Mouse (Mus musculus) neural tube, embryonic 14.5 days (tissue): ENCODE measurements around the gene Cby1. TPM values are rescaled to one million over a fixed set of nuclear protein-coding genes. Genes with fewer than 3 reads are reported as not detected.
A peak's percentile ranks its signal among the peaks of the same experiment; 100 is the strongest.

Source experiments
- ATAC-seq: fragments of 200-750 bp; cut with Nextera tagmentation; 2 replicates; pipeline ENCODE4 v1.8.0; 2017; ENCODE audit warnings: low read depth, mild to moderate bottlenecking, moderate TSS enrichment, moderate library complexity
- H3K27ac ChIP-seq: fragments of 300-500 bp; sonication (generic); 2 replicates; pipeline ENCODE4 v1.5.1; 2014; ENCODE audit warnings: low read depth, mild to moderate bottlenecking, control low read depth, low read length, moderate library complexity, mixed read lengths
- H3K27me3 ChIP-seq: fragments of 300-500 bp; sonication (generic); 2 replicates; pipeline ENCODE4 v1.6.1; 2014; ENCODE audit warnings: low read length; ENCODE audit not compliant: control insufficient read depth, insufficient read depth
- H3K36me3 ChIP-seq: fragments of 300-500 bp; sonication (generic); 2 replicates; pipeline ENCODE4 v1.6.1; 2014; ENCODE audit warnings: low read length, mixed read lengths; ENCODE audit not compliant: control insufficient read depth, insufficient read depth
- H3K4me1 ChIP-seq: fragments of 300-500 bp; sonication (generic); 2 replicates; pipeline ENCODE4 v1.6.1; 2014; ENCODE audit warnings: low read length; ENCODE audit not compliant: control insufficient read depth, insufficient read depth
- H3K4me2 ChIP-seq: fragments of 300-500 bp; sonication (generic); 2 replicates; pipeline ENCODE4 v1.6.1; 2014; ENCODE audit warnings: mild to moderate bottlenecking, low read depth, low read length, control low read depth
- H3K4me3 ChIP-seq: fragments of 300-500 bp; sonication (generic); 2 replicates; pipeline ENCODE4 v1.5.1; 2014; ENCODE audit warnings: low read depth, low read length, control low read depth, mixed read lengths
- H3K9ac ChIP-seq: fragments of 300-500 bp; sonication (generic); replicated peaks from 2 replicates; pipeline ENCODE4 v1.6.1; 2014; ENCODE audit warnings: low read depth, mild to moderate bottlenecking, control low read depth, low read length, mixed read lengths
- H3K9me3 ChIP-seq: fragments of 300-500 bp; sonication (generic); 2 replicates; pipeline ENCODE4 v1.6.1; 2016; ENCODE audit warnings: low read length; ENCODE audit not compliant: control insufficient read depth
- WGBS: fragments of 180-500 bp; shearing (Covaris S2); extraction: QIAGEN DNeasy Blood & Tissue Kit; methylation state at CpG from one replicate; pipeline ENCODE4 v1.1.7; 2014; 5-methylcytosine and 5-hydroxymethylcytosine counted together
- polyA plus RNA-seq: library from polyadenylated mRNA; unstranded; fragments of >200 nt; fragmentation: Nextera tagmentation; extraction: Ambion mirVana; gene quantifications from 2 replicates; pipeline ENCODE4 v1.2.1, GENCODE M21; 2014

The Cby1 gene
- polyA plus RNA-seq, 1 experiment from 2014 or later: 85.6 TPM

DNA sequence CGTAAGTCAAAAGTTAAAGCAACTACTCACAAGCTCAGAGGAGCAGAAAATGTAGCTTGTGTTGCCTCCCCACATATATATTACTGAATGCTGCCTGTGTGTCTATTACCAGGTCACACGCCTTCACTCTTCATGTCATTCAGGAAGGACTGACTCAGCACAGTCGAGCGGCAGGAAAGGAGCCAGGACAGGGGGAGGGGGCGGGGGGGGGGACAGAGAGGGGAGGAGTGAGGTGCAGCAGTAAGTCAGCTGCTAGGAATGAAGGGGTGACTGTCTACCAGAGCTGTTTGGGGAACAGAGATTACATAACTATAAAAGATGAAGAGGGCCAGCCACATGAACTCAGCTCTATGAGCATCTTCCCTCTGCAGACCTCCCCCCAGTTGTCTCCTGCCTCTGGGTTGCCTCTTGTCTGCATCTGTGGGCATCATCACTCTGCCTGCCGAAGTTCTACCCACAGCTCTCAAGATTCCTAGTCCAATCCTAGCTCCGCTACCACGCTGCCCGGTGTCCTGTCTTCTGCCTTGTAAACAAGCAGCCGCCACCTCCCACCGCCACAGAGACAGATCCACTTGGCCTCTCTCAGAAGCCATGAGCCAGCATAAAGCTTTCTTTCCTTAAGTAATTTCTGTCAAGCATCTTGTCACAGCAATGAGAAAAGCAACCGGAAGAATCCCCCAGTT is 17.7 kb upstream of the Cby1 start:
- Histone ChIP-seq H3K4me1 (no peaks in the 10 kb centered on the region), H3K4me3 (no peak overlapping the region), H3K4me2 (no peak overlapping the region), H3K9me3 (no peaks in the 10 kb centered on the region), H3K9ac (no peak overlapping the region), H3K27me3 (no peaks in the 10 kb centered on the region), H3K27ac (no peak overlapping the region), H3K36me3 (peaks cover 28% of the 10 kb centered on the region)
- 83% methylated on average over 12 of the region's 12 CpGs for WGBS
- no peak for ATAC-seq

DNA sequence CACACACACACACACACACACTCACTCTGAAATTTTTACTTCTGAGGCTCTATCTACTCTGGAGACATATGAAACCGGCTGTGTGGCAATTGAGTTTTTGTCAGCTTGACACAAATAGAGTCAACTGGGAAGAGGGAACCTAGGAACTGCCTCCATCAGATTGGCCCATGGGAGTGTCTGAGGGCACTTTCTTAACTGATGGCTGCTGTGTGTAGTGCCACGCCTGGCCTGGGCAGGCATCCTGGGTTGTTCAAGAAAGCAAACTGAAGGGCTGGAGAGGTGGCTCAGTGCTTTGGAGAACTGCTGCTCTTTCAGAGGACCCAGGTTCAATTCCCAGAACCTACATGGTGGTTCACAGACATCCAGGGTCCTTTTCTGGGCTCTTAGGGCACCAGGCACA is 13.5 kb upstream of the Cby1 start:
- no peak overlapping the region for H3K4me3 ChIP-seq
- no peak overlapping the region for H3K27ac ChIP-seq
- 77% methylated on average over 2 of the region's 2 CpGs for WGBS
- peaks cover 20% of the 10 kb centered on the region for H3K36me3 ChIP-seq
- no peaks in the 10 kb centered on the region for H3K4me1 ChIP-seq
- H3K4me2 ChIP-seq: no peak overlapping the region
- no peaks in the 10 kb centered on the region for H3K9me3 ChIP-seq
- no peaks in the 10 kb centered on the region for H3K27me3 ChIP-seq
- no peak for ATAC-seq
- no peak overlapping the region for H3K9ac ChIP-seq

DNA sequence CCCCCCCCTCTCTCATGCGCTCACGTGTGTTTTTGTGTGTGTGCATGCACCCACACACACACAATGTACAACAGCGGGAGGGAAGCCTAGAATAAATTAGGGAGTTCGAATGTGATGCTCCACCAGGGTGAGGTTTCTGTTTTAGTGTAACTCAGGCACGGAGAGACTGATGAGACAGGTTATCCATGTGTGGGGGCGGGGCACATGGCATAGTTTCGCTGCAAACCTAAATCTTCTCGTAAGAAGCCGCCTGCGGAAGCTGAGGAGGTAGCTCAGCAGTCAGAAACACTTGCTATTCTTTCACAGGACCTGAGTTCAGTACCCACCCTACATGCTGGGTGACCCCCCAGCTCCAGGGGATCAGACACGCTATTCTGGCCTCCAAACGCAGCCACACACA is 10.9 kb upstream of the Cby1 start:
- no peak for ATAC-seq
- Histone ChIP-seq H3K9ac (no peak overlapping the region), H3K9me3 (no peaks in the 10 kb centered on the region), H3K4me3 (no peak overlapping the region), H3K4me2 (no peak overlapping the region), H3K27me3 (no peaks in the 10 kb centered on the region), H3K27ac (no peak overlapping the region), H3K36me3 (peaks cover 15% of the 10 kb centered on the region), H3K4me1 (no peaks in the 10 kb centered on the region)
- 94% methylated on average over 12 of the region's 12 CpGs for WGBS

DNA sequence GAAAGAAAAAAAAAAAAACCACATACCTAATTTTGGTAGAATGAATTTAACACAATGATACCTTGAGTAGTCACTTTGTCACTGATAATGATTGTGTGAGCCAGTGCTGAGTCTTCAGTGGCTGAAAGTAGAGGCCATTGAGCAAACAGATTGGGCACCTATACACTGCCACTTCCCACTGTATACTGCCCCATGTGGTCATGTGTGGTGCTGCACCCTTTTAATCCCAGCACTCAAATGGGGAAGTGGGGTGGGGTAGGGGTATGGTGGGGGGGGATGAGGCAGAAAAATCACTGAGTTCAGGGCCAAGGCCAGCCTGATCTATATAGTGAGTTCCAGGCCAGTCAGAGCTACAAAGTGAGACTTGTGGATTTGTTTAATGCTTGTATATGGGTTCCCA is 8.4 kb upstream of the Cby1 start:
- Histone ChIP-seq H3K27ac (no peak overlapping the region), H3K36me3 (peaks cover 11% of the 10 kb centered on the region), H3K9me3 (no peaks in the 10 kb centered on the region), H3K4me2 (no peak overlapping the region), H3K4me1 (no peaks in the 10 kb centered on the region), H3K9ac (no peak overlapping the region), H3K4me3 (no peak overlapping the region), H3K27me3 (no peaks in the 10 kb centered on the region)
- ATAC-seq: no peak

DNA sequence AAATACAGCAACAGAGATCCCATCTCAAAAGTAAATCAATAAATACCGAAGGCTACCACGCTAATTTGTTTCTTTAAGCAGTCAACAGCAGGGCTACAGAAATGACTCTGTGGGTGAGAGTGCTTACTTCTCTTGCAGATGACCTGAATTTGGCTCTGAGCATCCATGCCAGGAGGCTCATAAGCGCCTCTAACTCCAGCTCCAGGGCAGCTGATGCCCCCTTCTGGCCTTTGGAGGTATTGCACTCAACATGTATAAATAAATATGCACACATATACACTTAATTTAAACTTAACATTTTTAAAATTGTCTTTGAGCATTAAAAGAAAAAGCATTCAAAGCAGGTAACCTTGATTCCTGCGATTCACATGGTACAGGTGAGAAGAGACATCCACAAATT is 7.5 kb upstream of the Cby1 start:
- WGBS: 78% methylated on average over 4 of the region's 4 CpGs
- no peak overlapping the region for H3K27ac ChIP-seq
- ATAC-seq: no peak
- H3K4me2 ChIP-seq: no peak overlapping the region
- peaks cover 11% of the 10 kb centered on the region for H3K36me3 ChIP-seq
- H3K9me3 ChIP-seq: no peaks in the 10 kb centered on the region
- no peaks in the 10 kb centered on the region for H3K4me1 ChIP-seq
- H3K4me3 ChIP-seq: no peak overlapping the region
- H3K27me3 ChIP-seq: no peaks in the 10 kb centered on the region
- H3K9ac ChIP-seq: no peak overlapping the region

DNA sequence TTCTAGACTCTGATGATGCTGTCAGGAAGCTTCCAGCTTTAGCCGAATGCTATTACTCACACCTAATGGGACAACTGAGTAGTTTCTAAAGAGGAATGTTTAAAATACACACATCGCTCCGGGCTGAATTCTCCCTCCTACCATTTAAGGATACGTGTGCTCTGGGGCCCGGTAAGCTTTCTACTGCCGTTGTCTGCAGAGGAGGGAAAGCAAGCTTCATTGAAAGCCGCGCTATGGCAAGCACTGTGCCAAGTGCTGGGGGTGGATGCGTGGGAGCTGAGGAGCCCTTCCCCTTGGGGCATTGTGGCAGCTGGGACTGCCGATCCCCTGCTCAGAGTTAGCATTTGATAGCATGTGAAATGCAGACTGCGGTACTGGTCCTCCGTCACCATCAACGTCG is 2.5 kb upstream of the Cby1 start:
- H3K4me1 ChIP-seq: 0 out of 2 replicates have a peak, but pooled peaks cover 4% of the 10 kb centered on the region
- no peaks in the 10 kb centered on the region for H3K27me3 ChIP-seq
- no peak overlapping the region for H3K4me2 ChIP-seq
- no peak overlapping the region for H3K27ac ChIP-seq
- no peak overlapping the region for H3K9ac ChIP-seq
- H3K9me3 ChIP-seq: no peaks in the 10 kb centered on the region
- no peak overlapping the region for H3K4me3 ChIP-seq
- no peaks in the 10 kb centered on the region for H3K36me3 ChIP-seq
- WGBS: 78% methylated on average over 14 of the region's 14 CpGs
- ATAC-seq: no peak

DNA sequence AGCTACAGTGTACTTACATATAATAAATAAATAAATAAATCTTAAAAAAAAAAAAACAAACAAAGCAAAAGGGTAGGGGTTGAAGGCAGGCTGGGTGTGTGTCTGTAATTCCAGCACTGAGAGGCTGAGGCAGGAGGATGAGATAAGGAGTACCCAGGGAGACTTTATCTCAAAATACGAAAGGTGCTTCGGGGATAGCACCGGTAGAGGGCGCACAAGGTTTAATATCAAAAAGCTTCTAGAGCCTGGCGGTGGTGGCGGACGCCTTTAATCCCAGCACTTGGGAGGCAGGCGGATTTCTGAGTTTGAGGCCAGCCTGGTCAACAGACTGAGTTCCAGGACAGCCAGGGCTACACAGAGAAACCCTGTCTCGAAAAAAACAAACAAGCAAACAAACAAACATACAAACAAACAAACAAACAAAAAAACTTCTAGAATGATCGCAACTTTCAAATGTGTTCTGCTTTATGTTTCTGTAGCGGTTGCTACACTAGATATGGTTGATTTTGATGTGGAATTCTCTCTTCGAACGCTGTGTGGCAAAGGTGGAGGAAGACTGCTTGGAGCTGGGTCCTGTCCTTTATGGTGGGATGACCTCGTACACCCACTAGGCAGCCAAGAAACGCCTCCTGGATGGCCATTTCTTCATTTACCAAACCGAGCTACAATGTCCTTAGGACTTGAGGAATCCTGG is 1.0 kb upstream of the Cby1 start:
- H3K4me3 ChIP-seq: peak overlapping the region; percentile 92
- H3K9ac ChIP-seq: peak overlapping the region; percentile 85
- H3K4me1 ChIP-seq: 0 out of 2 replicates have a peak, but pooled peaks cover 4% of the 10 kb centered on the region
- peak overlapping the region; percentile 95 for H3K27ac ChIP-seq
- H3K4me2 ChIP-seq: peak overlapping the region; percentile 88
- H3K36me3 ChIP-seq: no peaks in the 10 kb centered on the region
- WGBS: 4% methylated on average over 16 of the region's 16 CpGs
- H3K27me3 ChIP-seq: no peaks in the 10 kb centered on the region
- no peaks in the 10 kb centered on the region for H3K9me3 ChIP-seq
- ATAC-seq: no peak; the same call in 1 of the 2 replicates

DNA sequence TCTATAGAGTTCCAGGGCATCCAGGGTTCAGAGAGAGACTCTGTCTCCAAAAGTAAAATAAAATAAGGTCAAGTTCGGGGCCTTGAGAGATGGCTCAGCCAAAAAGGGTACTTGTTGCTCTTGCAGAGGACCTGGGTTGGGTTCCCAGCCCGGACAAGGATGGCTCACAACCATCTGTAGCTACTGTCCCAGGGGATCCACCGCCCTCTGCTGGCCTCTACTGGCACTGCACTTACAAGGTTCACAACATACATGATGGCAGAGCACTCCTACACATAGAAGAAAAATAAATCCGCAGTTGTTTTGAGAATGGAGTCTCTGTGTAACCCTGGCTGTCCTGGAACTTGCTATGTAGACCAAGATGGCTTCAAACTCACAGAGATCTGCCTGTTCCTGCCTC is 2.9 kb downstream of the Cby1 start:
- Histone ChIP-seq H3K27me3 (no peaks in the 10 kb centered on the region), H3K4me1 (0 out of 2 replicates have a peak, but pooled peaks cover 4% of the 10 kb centered on the region), H3K27ac (no peak overlapping the region), H3K9me3 (no peaks in the 10 kb centered on the region), H3K36me3 (peaks cover 10% of the 10 kb centered on the region; the same call in 1 of the 2 replicates), H3K9ac (no peak overlapping the region), H3K4me2 (no peak overlapping the region), H3K4me3 (no peak overlapping the region)
- 73% methylated on average over 4 of the region's 4 CpGs for WGBS
- no peak for ATAC-seq

DNA sequence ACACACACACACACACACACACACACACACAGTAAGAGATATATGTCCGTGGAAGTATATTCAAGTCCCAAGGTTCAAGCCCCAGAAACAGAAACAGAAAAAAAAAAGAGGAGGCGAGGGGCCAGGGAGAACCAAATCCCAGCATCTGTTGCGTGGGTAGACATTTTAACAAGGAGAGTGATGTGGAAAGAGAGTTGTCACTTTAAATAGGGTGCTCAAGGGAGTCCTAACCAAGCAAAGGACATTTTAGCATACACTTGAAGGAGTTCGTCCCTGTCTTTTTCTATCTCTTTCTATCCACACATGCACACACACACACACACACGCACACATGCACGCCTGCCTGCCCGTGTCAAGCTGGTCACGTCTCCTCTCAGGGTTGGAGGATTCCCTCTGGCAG is 5.7 kb downstream of the Cby1 start:
- no peak overlapping the region for H3K27ac ChIP-seq
- ATAC-seq: no peak
- 0 out of 2 replicates have a peak, but pooled peaks cover 3% of the 10 kb centered on the region for H3K4me1 ChIP-seq
- no peak overlapping the region for H3K4me2 ChIP-seq
- H3K9me3 ChIP-seq: no peaks in the 10 kb centered on the region
- no peak overlapping the region for H3K9ac ChIP-seq
- no peak overlapping the region for H3K4me3 ChIP-seq
- peaks cover 16% of the 10 kb centered on the region; the same call in 1 of the 2 replicates for H3K36me3 ChIP-seq
- 95% methylated on average over 8 of the region's 8 CpGs for WGBS
- H3K27me3 ChIP-seq: no peaks in the 10 kb centered on the region
